Mouse (Mus musculus): ENCODE data around the gene Camkmt.
A peak's percentile ranks its signal among the peaks of the same experiment; 100 is the strongest.

Camkmt gene

GRCm38 (mm10) chr17:85090120-85091099 lies at the start of gene Camkmt, which contains the start of gene Prepl:
Gene Camkmt, plus strand, starts transcription at chr17:85090552.
Gene Prepl, minus strand, starts transcription at chr17:85090241.
- DNase-seq (ENCODE audit: low spot score), result peak; percentile 90

DNA sequence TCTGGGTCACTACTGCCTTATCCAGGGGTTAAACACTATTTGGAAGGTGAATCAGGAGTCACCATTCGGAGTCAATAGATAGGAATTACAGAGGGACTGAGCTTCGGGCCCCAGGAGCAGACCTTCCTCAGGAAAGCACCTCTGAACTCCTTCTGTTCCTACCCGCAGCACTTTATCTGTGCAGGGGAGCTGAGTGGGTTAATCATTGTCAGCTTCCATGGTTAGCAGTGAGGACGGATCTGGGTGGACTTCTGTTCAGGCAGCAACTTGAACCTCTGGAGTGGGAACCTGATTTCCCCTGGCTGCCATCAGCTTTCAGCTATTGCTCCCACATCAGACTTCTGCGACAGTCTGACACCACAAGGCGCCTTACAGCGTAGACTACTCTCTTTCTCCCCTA lies 49.4 kb upstream of the Camkmt start:
- no peak for DNase-seq (ENCODE audit: low spot score)

DNA sequence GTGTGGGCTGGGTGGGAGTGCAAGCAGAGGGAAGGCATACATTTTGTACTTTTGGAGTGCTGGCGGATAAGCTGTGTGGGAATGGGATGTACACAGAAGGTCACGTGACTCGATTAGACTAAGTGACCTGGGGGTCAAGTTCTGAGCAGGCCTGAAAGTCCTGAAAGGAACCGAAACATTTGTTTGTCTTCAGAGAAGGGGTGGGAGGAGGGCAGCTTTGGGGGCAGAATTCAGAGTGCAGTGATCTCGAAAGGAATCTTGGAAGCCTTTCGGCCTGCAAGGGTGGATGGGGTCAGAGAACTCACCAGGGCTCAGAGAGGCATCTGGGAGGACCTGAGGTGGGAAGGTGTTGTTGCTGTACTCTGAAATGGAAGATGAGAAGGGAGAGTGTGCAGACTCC lies 47.9 kb upstream of the Camkmt start:
- no peak for DNase-seq (ENCODE audit: low spot score)

DNA sequence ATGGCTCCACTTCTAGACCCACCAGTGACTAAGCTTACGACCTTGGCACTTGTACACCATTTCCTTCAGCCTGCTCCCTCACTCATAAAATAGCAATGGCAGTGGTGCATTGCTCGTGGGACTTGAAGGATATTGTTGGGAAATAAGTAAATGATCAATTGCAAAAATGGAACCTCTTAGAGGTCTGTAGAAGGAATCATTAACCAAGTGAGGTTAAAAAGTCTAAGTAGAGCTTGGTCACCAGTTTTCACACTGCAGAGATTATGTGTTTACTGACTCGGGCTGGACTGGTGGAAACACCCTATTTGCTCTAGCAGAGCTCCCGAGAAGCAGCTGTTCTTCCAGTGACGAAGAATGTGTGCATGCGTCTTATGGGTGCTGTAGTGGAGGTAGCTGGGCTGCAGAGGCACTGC lies 46.9 kb upstream of the Camkmt start:
- no peak for DNase-seq (ENCODE audit: low spot score)

DNA sequence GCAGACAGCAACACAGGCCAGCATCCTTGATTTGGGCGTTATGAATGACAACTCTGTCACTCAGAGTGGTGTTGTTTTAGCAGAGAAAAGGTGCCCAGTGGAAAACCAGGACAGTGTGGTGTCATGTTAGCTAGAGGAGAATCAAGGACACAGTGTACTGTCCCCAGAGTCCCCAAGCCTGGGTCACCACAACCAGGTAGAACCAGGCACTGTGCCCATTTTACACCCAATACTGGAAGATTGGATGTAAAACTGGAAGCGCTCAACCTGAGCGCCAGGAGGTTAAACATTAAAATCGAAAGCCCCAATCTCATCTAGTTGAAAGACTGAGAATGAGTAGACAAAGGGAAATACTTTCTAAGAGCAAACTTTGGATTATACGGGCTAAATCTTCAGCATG lies 45.9 kb upstream of the Camkmt start:
- DNase-seq (ENCODE audit: low spot score), result no peak

DNA sequence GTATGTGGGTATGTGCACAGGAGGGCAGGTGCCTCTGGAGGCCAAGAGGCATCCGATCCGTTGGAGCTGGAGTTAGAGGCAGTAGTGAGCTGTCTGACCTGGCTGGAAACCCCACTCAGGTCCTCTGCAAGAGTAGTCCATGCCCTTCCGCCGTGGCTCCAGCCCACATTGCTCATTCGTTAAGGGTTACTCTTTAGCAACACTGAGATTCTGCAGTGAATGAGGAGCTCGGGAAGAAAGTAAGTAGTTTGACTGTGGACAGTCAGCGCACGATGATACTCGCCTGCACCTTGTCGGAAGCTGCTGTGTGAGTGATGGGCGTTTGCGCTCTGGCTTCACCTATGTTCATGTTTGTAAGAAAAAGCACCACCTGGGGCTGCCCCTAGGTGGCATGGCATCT lies 45.2 kb upstream of the Camkmt start:
- no peak for DNase-seq (ENCODE audit: low spot score)

DNA sequence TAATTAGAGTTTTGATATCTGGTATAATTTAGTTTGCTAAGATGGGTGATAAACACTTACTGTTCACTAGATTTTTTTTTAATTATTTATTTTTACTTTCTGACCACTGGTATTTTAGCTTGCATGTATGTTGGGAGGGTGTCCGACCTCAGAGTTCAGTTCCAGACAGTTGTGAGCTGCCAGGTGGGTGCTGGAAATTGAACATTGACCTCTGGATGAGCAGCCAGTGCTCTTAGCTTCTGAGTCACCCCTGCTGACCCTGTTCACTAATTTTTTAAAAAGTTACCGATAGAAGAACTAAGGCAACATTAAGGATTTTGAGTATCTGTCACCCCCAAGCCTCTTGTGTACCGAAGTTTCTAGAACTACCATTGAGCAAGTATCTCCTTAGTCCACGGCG lies 42.0 kb upstream of the Camkmt start:
- no peak for DNase-seq (ENCODE audit: low spot score)

DNA sequence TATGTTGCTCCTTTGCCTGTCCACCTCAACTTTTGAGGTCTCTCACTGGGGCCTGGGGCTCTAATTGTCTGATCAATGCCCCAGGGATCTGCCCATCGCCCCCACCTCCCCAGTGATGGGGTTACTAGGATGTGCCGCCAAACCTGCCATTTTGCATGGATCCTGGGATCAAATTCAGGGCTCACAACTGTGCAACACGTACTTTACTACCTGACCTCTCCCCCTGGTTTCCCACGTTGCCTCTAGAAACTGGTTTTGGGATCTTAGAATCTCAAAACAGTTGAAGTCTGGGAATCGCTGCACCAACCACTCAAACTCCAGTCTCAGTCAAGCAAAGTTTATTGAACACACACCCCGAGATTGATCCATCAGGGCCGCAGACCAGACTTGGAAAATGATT lies 32.1 kb upstream of the Camkmt start:
- no peak for DNase-seq (ENCODE audit: low spot score)

- DNase-seq (ENCODE audit: low spot score), result no peak
Observed at GRCm38 (mm10) chr17:85059136-85059535, 31.2 kb upstream of the Camkmt start.

DNA sequence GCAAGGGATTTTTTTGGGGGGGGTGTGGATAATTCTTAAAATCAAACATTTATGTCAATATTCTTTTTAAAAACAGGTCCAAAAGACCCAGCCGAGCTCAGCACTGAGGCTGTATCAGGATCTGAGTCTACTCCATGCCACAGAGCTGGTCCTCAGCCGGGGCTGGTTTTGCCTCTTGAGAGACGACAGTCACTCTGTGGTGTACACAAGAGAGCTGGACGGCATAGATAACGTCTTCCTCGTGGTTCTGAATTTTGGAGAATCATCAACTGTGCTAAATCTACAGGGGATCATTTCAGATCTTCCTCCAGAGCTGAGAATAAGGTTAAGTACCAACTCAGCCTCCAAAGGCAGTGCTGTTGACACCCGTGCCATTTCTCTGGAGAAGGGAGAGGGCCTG lies 26.8 kb upstream of the Camkmt start:
- DNase-seq (ENCODE audit: low spot score), result no peak

DNA sequence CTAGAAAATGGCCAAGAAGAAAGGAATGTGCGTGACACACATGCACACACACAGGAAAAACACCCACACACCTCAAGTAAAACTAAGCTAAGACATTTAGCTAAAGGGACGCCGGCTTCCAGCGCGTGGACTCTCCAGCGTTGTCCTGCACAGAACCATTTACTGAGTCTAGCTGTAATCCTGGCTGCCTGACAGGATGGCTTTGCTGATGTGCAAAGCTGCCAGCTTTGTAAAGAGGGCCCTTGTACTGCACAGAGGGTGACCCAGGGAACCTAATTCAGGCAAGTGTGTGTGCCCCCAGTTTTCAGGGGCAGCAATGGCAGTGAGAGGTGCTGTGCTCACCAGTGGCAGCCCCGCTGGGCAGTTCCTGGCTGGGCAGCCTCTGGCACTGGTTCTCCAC lies 23.0 kb upstream of the Camkmt start:
- DNase-seq (ENCODE audit: low spot score), result no peak

DNA sequence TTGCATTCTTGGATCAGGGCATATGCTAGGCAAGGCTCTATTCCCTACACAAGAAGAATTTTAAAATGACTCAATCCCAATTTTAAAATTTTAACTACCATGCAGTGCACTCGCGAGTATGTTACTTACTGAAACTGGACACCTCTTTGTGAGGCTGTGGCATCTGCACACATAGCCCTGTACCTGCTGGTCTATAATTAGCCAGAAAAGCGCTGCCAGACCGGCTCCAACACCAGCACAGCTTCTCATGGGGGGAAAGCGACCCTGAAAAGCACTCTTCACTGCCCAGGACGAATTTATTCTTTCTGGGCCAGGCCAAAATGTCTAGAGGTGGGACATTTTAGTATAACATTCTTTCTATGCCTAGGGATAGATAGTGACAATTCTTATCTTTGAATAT lies 19.7 kb upstream of the Camkmt start:
- no peak for DNase-seq (ENCODE audit: low spot score)

GRCm38 (mm10) chr17:85071088-85071775 lies 19.1 kb upstream of the Camkmt start:
- DNase-seq (ENCODE audit: low spot score), result no peak

DNA sequence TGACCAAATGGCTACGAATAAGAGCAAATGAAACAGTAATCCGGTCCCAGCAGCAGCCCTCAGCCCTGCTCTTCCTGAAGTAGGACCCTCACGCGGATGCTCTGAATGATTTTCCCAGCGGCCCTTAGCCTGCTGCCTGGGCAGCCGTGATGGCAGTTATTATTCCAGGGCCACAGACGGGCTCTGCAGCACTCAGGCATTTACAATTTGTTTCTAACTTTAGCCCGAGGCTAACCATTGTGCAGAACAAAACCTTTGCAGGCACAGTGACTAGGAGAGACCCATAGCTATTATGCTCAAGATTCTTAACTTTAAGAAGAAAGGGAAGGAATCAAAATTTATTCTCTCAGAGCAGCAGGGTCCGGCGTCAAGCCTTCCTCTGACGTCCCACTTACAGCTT lies 18.0 kb upstream of the Camkmt start:
- DNase-seq (ENCODE audit: low spot score), result no peak

GRCm38 (mm10) chr17:85073214-85073613 lies 17.1 kb upstream of the Camkmt start:
- no peak for DNase-seq (ENCODE audit: low spot score)

- DNase-seq (ENCODE audit: low spot score), result no peak
Observed at GRCm38 (mm10) chr17:85074083-85074482, 16.3 kb upstream of the Camkmt start.

DNA sequence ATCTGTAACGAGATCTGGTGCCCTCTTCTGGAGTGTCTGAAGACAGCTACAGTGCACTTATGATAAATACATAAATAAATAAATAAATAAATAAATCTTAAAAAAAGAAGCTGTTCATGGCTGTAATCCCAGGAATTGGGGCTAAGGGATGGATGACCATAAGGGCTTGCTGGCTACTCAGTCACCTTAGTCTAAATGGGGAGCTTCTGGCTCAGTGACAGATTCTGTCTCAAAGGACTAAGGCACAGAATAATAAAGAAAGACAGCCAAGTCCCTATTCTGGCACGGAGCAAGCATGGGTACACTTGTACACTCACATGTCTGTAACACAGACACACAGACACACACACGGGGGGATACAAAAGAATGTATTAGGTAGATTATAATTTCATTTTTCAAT lies 11.1 kb upstream of the Camkmt start:
- no peak for DNase-seq (ENCODE audit: low spot score)

DNA sequence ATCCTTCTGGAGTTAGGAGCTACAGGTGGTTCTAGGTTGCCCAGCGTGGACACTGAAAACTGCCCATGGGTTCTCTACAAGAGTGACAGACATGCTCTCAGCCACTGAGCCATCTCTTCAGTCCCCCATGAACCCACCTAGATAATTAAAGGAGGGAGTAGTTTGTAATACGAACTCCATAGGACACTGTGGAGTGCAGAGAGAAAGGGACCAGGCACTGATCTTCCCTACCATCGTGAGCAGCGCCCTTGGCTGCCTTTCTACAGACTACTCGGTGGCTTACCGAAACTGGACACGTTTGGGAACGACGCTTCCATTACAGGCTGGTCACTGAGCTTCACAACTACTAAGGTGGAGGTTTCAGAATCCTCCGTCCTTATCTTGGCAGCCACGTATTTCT lies 9.6 kb upstream of the Camkmt start:
- DNase-seq (ENCODE audit: low spot score), result no peak

- DNase-seq (ENCODE audit: low spot score), result no peak
Observed at GRCm38 (mm10) chr17:85085335-85085734, 5.0 kb upstream of the Camkmt start.

DNA sequence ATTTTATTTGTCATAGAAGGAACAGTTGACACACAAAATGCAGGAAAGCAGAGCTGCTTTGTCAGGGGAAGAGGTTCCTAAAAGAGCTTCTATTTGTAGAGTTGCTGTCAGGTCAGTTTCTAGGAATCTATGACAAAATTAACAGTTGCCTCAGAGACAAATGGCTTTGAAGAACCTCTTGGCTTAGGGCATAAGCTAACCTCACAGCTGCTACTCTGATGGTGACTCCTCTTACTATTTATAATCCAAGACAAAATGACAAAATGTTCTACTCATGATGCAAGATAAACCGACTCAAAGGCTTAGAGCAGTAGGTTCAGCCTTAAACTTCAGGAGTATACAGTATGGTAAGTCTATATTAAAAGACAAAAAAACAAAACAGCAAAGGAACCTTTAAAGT lies 3.9 kb upstream of the Camkmt start:
- DNase-seq (ENCODE audit: low spot score), result no peak

DNA sequence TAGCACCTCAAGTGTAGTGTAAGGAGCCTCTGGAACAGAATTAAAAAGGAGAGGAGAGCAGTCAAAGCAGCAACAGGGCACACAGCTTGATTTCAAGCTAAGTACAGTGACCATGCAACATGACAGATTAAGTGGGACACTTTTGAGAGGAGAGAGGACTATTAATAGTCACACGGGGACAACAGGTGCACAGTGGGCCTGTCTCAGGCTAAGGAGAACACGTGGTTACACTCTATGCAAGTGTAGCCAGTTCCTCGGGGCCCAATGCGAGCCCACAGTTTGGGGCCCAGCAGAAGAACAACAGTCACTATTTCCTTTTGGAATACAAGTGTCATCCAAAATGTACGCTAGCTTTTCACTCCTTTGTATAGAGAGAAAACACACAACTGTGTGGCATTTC lies 2.8 kb upstream of the Camkmt start:
- DNase-seq (ENCODE audit: low spot score), result no peak

GRCm38 (mm10) chr17:85088401-85088800 lies 2.0 kb upstream of the Camkmt start:
- no peak for DNase-seq (ENCODE audit: low spot score)

- DNase-seq (ENCODE audit: low spot score), result no peak
Observed at GRCm38 (mm10) chr17:85089011-85089410, 1.3 kb upstream of the Camkmt start.
